9 mouse cellular contexts compared by ENCODE assay signal in genomic region chr11:83789259-83789658, GRCm38 (mm10). TPM values are rescaled to one million over a fixed set of nuclear protein-coding genes. Genes with fewer than 3 reads are reported as not detected.
A peak's percentile ranks its signal among the peaks of the same experiment; 100 is the strongest.
DNase-seq lines count a peak whose midpoint lies in the region; ATAC-seq and TF ChIP-seq lines count a peak whose summit lies in the region.
"Had no signal": no experiment of that assay in that cellular context is flagged by ENCODE, and none has a peak within 500 bp of the region (broad histone marks: within the 10 kb centered on the region; RNA-seq: fewer than 3 reads in every experiment).

No protein-coding gene starts in this region.

- WGBS in lung, postnatal 0 days = 32% methylated on average over 13 of the region's 13 CpGs
- 14% methylated on average over 13 of the region's 13 CpGs for WGBS in thymus, adult 2 months
- 73% methylated on average over 13 of the region's 13 CpGs for WGBS in hindbrain, postnatal 0 days

- peak; percentile 82 for DNase-seq in CD4-positive helper T cell, adult 2 months (ENCODE audit: low read depth, low spot score)
- DNase-seq in Muller cell, postnatal 12 days (ENCODE audit: inconsistent ontology term) = peak; percentile 32
- peak; percentile 52 to 58 for DNase-seq in heart, adult 9 months (ENCODE audit: low spot score in 2 of 2)
- peak; percentile 92 for DNase-seq in lung, postnatal 0 days (ENCODE audit: low spot score)
- peak; percentile 19 for DNase-seq in thymus, adult 2 months
- DNase-seq in hindbrain, postnatal 0 days (ENCODE audit: low spot score) = no peak
- no peak for DNase-seq in left cerebral cortex, adult 8-10 months (ENCODE audit: low spot score in 2 of 2)
- no peak for DNase-seq in ovary, adult 18-20 months (ENCODE audit: low spot score)

- no peak overlapping the region for H3K9ac ChIP-seq in lung, postnatal 0 days (replicated peaks; ENCODE audit: low read depth)
- no peak overlapping the region for H3K9ac ChIP-seq in hindbrain, postnatal 0 days (replicated peaks; ENCODE audit: low read length)

- TF ChIP-seq EP300 in lung, postnatal 0 days (IDR thresholded peaks at IDR 0.05) = no peak

- no peaks in the 10 kb centered on the region for H3K9me3 ChIP-seq in lung, postnatal 0 days (ENCODE audit: low read length)
- H3K9me3 ChIP-seq in hindbrain, postnatal 0 days (ENCODE audit: low read length) = no peaks in the 10 kb centered on the region

- H3K36me3 ChIP-seq in lung, postnatal 0 days (ENCODE audit: insufficient read depth, low read length) = no peaks in the 10 kb centered on the region
- no peaks in the 10 kb centered on the region for H3K36me3 ChIP-seq in thymus, adult 2 months (ENCODE audit: control insufficient read depth, insufficient read depth, low read length)
- H3K36me3 ChIP-seq in hindbrain, postnatal 0 days (ENCODE audit: insufficient read depth, low read length) = no peaks in the 10 kb centered on the region

- ATAC-seq in lung, postnatal 0 days = peak; percentile 75
- no peak for ATAC-seq in hindbrain, postnatal 0 days

- no peak overlapping the region; the same call in 1 of the 2 replicates for H3K4me2 ChIP-seq in lung, postnatal 0 days (replicated peaks; ENCODE audit: low read depth, low read length)
- H3K4me2 ChIP-seq in hindbrain, postnatal 0 days (ENCODE audit: low read depth, low read length) = no peak overlapping the region

- H3K27me3 ChIP-seq in lung, postnatal 0 days (replicated peaks; ENCODE audit: insufficient read depth, low read length) = no peaks in the 10 kb centered on the region
- no peaks in the 10 kb centered on the region for H3K27me3 ChIP-seq in thymus, adult 2 months (ENCODE audit: control insufficient read depth, insufficient read depth, low read length)
- H3K27me3 ChIP-seq in hindbrain, postnatal 0 days (ENCODE audit: insufficient read depth, low read length) = no peaks in the 10 kb centered on the region

- no peak overlapping the region for H3K27ac ChIP-seq in lung, postnatal 0 days (ENCODE audit: low read length)
- H3K27ac ChIP-seq in thymus, adult 2 months (ENCODE audit: control insufficient read depth, insufficient read depth, low read length) = no peak overlapping the region
- H3K27ac ChIP-seq in hindbrain, postnatal 0 days = no peak overlapping the region

- TF ChIP-seq POLR2A in thymus, adult 2 months (IDR thresholded peaks at IDR 0.05; ENCODE audit: control insufficient read depth, extremely low read depth, insufficient read depth, low read length, poor library complexity) = no peak

- H3K4me3 ChIP-seq in lung, postnatal 0 days (ENCODE audit: low read depth, low read length) = no peak overlapping the region
- no peak overlapping the region for H3K4me3 ChIP-seq in thymus, adult 2 months (ENCODE audit: control insufficient read depth, insufficient read depth, low read length)
- no peak overlapping the region for H3K4me3 ChIP-seq in hindbrain, postnatal 0 days (ENCODE audit: low read length)

- peaks cover 11% of the 10 kb centered on the region; the same call in 1 of the 2 replicates for H3K4me1 ChIP-seq in lung, postnatal 0 days (ENCODE audit: insufficient read depth, low read depth, low read length)
- no peaks in the 10 kb centered on the region; the same call in 1 of the 2 replicates for H3K4me1 ChIP-seq in thymus, adult 2 months (replicated peaks; ENCODE audit: control insufficient read depth, insufficient read depth, low read length)
- no peaks in the 10 kb centered on the region for H3K4me1 ChIP-seq in hindbrain, postnatal 0 days (ENCODE audit: insufficient read depth, low read length)

- no peak for TF ChIP-seq CTCF in lung, postnatal 0 days (IDR thresholded peaks at IDR 0.05)
- no peak for TF ChIP-seq CTCF in thymus, adult 2 months (IDR thresholded peaks at IDR 0.05; ENCODE audit: borderline replicate concordance, control insufficient read depth, extremely low read depth, insufficient read depth, low read length, poor library complexity)
- no peak for TF ChIP-seq CTCF in hindbrain, postnatal 0 days (IDR thresholded peaks at IDR 0.05; ENCODE audit: low read depth)

RNA-seq across cellular contexts. Expression of gene Heatr6, which starts 35.8 kb away (rescaled TPM):
- 11.8 and 13.7 TPM in 2 replicates for polyA plus RNA-seq in lung, postnatal 0 days (2015; fragmentation: Nextera tagmentation; extraction: Ambion mirVana)
- polyA plus RNA-seq in thymus, adult 2 months (2012; rRNA removed) = 35.0 and 37.2 TPM in 2 replicates
- total RNA-seq in hindbrain, postnatal 0 days (2014; rRNA removed) = 24.6 and 28.5 TPM in 2 replicates
- 25.8 and 26.2 TPM in 2 replicates for polyA plus RNA-seq in hindbrain, postnatal 0 days (2015; fragmentation: Nextera tagmentation; extraction: Ambion mirVana)
- total RNA-seq in left cerebral cortex, adult 8-10 months (2022) = 10 to 100 TPM; 15.9 to 17.7 (median 16.5) TPM

RNA-seq across cellular contexts. Expression of gene Wfdc21, which starts 42.5 kb away (rescaled TPM):
- 13.8 and 16.6 TPM in 2 replicates for polyA plus RNA-seq in lung, postnatal 0 days (2015; fragmentation: Nextera tagmentation; extraction: Ambion mirVana)
- polyA plus RNA-seq in thymus, adult 2 months (2012; rRNA removed) = 12.5 and 17.0 TPM in 2 replicates
- not detected in 2 replicates for total RNA-seq in hindbrain, postnatal 0 days (2014; rRNA removed)
- polyA plus RNA-seq in hindbrain, postnatal 0 days (2015; fragmentation: Nextera tagmentation; extraction: Ambion mirVana) = 0.78 TPM in 1 of 2 replicates, not detected in the other
- not detected for total RNA-seq in left cerebral cortex, adult 8-10 months (2022)
- polyA plus RNA-seq: frontal cortex, adult 2 months had no signal

Comparison
In these comparisons a context has a peak if more than half of its experiments do, and no peak if none do; other contexts are left out.
1. DNase-seq: peak in CD4-positive helper T cell, adult 2 months (single experiment), Muller cell, postnatal 12 days (single experiment), heart, adult 9 months (2 of 2), lung, postnatal 0 days (single experiment) and thymus, adult 2 months (single experiment); none in hindbrain, postnatal 0 days (single experiment), left cerebral cortex, adult 8-10 months (0 of 2) and ovary, adult 18-20 months (single experiment).